Mouse (Mus musculus) mature B cell (primary cell): ENCODE measurements around the gene Rassf5.
"Not testable (repeated sequence)": the region's sequence is repeated elsewhere in the genome, so short reads cannot be mapped to it uniquely, and the experiment has no call there.

Experiments
- in situ Hi-C: fragments of 300-500 bp; cut with MboI; formaldehyde crosslinking; loops from 2 replicates; pipeline ENCODE4 v1.14.3; 2019

The Rassf5 gene

GRCm38 (mm10) chr1:131259632-131260308 is 14.7 kb upstream of the Rassf5 start:
- in situ Hi-C loops, result no loop called here

GRCm38 (mm10) chr1:131257288-131257687 is 12.2 kb upstream of the Rassf5 start:
- in situ Hi-C loops, result no loop called here

- in situ Hi-C loops, result not testable (repeated sequence)
Measured at GRCm38 (mm10) chr1:131252516-131253250, 7.6 kb upstream of the Rassf5 start.

GRCm38 (mm10) chr1:131246433-131247395 is 1.7 kb upstream of the Rassf5 start:
- in situ Hi-C loops, result no loop called here

GRCm38 (mm10) chr1:131245926-131246325 is 868 bp upstream of the Rassf5 start:
- in situ Hi-C loops, result no loop called here

- in situ Hi-C loops, result no loop called here
Measured at GRCm38 (mm10) chr1:131244536-131245088, 446 bp downstream of the Rassf5 start.

GRCm38 (mm10) chr1:131242956-131243355 is 2.1 kb downstream of the Rassf5 start:
- in situ Hi-C loops, result no loop called here

- in situ Hi-C loops, result no loop called here
Measured at GRCm38 (mm10) chr1:131239576-131240193, 5.4 kb downstream of the Rassf5 start.

GRCm38 (mm10) chr1:131238931-131239381 is 6.1 kb downstream of the Rassf5 start:
- in situ Hi-C loops, result no loop called here

GRCm38 (mm10) chr1:131236077-131236476 is 9.0 kb downstream of the Rassf5 start:
- in situ Hi-C loops, result no loop called here

- in situ Hi-C loops, result no loop called here
Measured at GRCm38 (mm10) chr1:131233527-131233926, 11.5 kb downstream of the Rassf5 start.

GRCm38 (mm10) chr1:131228659-131229058 is 16.4 kb downstream of the Rassf5 start:
- in situ Hi-C loops, result no loop called here

GRCm38 (mm10) chr1:131228225-131228624 is 16.8 kb downstream of the Rassf5 start:
- in situ Hi-C loops, result no loop called here

GRCm38 (mm10) chr1:131224848-131225471 is 20.1 kb downstream of the Rassf5 start:
- in situ Hi-C loops, result no loop called here

- in situ Hi-C loops, result no loop called here
Measured at GRCm38 (mm10) chr1:131223345-131223744, 21.7 kb downstream of the Rassf5 start.

GRCm38 (mm10) chr1:131221822-131222590 is 23.1 kb downstream of the Rassf5 start:
- in situ Hi-C loops, result no loop called here

GRCm38 (mm10) chr1:131218933-131219332 is 26.1 kb downstream of the Rassf5 start:
- in situ Hi-C loops, result no loop called here

GRCm38 (mm10) chr1:131213361-131213760 is 31.7 kb downstream of the Rassf5 start:
- in situ Hi-C loops, result no loop called here

- in situ Hi-C loops, result no loop called here
Measured at GRCm38 (mm10) chr1:131212956-131213355, 32.1 kb downstream of the Rassf5 start.

- in situ Hi-C loops, result no loop called here
Measured at GRCm38 (mm10) chr1:131211655-131212054, 33.4 kb downstream of the Rassf5 start.
